Mouse (Mus musculus) megakaryocyte, embryonic 14.5 days (primary cell): ENCODE measurements around the gene Tmem266. TPM values are rescaled to one million over a fixed set of nuclear protein-coding genes. Genes with fewer than 3 reads are reported as not detected.

ENCODE experiments used
- H3K27me3 ChIP-seq: replicated peaks from 2 replicates; pipeline ENCODE3; 2012; ENCODE audit warnings: inconsistent platforms
- H3K36me3 ChIP-seq: replicated peaks from 2 replicates; pipeline ENCODE3; 2012; ENCODE audit warnings: low read length, inconsistent platforms, mixed read lengths
- H3K4me1 ChIP-seq: 2 replicates; pipeline ENCODE4 v1.6.1; 2012; ENCODE audit warnings: inconsistent platforms
- H3K4me3 ChIP-seq: replicated peaks from 2 replicates; pipeline ENCODE3; 2012; ENCODE audit warnings: moderate library complexity, mild to moderate bottlenecking, inconsistent platforms
- H3K9me3 ChIP-seq: 2 replicates; pipeline ENCODE4 v1.6.1; 2012; ENCODE audit warnings: inconsistent platforms
- FLI1 ChIP-seq: IDR thresholded peaks from 2 replicates; pipeline ENCODE4 v1.6.1; 2012; ENCODE audit warnings: low read length, inconsistent platforms, mixed read lengths
- GATA1 ChIP-seq: IDR thresholded peaks from 3 replicates; pipeline ENCODE4 v1.6.1; 2012; ENCODE audit warnings: mixed read lengths, low read length, inconsistent platforms, borderline replicate concordance
- polyA plus RNA-seq: library from polyadenylated mRNA; stranded (reverse); fragments of >175 nt; gene quantifications from 2 replicates; pipeline ENCODE4 v1.2.3, GENCODE M21; 2012; ENCODE audit warnings: low replicate concordance; ENCODE audit not compliant: insufficient read depth

Gene Tmem266
- polyA plus RNA-seq, 1 experiment: 0.07 TPM

DNA sequence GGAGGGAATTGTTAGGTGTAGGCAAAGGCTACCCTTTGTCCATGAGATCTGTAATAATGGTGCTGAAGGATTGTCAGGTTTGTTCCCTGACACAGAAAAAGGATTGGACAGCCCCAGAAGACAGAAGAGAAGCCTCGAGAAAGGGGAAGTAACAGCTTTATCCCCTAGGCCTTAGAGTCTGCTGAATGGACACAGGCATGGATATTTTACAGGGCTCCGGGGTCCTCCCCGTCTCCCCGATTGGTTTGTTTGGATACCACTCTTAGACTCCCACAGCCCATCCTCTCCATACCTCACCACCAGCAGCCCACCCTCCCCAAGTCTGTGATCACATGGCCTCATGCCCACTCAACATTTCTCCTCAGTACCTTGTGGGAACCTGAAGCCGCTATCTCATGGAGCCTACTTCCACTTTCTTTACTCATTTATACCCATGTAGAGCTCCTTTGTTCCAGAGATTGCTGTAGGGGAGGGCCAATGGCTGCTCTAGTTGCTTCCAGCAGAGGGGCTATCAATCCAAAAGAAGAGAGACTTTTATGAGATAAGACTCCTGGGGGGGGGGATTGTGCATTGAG, 112.6 kb downstream of the Tmem266 start:
- Histone ChIP-seq H3K27me3 (peaks cover 41% of the 10 kb centered on the region), H3K36me3 (no peaks in the 10 kb centered on the region), H3K9me3 (no peaks in the 10 kb centered on the region), H3K4me3 (no peak overlapping the region), H3K4me1 (peaks cover 3% of the 10 kb centered on the region; the same call in 1 of the 2 replicates)
- TF ChIP-seq FLI1 (no peak), GATA1 (no peak)

DNA sequence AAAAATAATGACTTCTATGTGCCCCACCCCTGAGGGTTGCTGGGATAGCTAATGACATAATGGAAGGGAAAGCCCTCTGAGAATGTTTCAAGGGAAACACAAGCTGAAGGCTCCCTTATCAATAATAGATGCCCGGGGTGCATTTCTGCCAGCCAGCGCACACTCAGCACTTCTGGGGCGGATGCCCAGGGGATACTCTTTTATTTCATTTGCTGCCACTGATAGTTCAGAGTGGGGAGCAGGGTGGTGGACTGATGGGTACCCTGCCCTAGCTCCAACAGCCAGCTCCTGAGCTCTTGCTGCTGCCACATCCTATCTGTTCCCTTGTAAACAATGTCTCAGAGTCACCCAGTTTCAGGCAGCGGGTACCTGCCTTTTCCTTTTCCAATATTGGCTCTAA, 120.8 kb downstream of the Tmem266 start:
- Histone ChIP-seq H3K9me3 (no peaks in the 10 kb centered on the region), H3K4me3 (no peak overlapping the region), H3K36me3 (no peaks in the 10 kb centered on the region), H3K4me1 (no peaks in the 10 kb centered on the region), H3K27me3 (peaks cover 39% of the 10 kb centered on the region)
- TF ChIP-seq FLI1: no peak
- no peak for TF ChIP-seq GATA1

DNA sequence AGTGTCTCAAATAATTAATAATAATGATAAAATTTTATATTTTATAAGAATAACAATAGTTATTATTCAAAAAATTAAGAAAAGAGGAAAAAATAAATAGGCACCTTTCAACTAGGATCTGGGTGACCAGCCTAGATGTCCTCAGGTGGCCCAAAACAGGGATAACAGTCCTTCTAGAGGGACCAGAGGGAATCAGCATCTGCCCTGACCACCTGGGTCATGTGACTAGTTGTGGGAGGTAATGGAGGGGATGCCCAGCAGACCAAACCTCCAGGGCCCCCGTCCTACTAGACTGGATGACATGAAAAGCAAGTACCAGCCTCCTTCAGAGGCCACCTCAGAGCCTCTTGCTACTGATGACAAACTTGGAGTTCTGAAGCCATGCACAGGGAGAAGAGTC, 122.4 kb downstream of the Tmem266 start:
- Histone ChIP-seq H3K4me3 (no peak overlapping the region), H3K4me1 (no peaks in the 10 kb centered on the region), H3K27me3 (peaks cover 31% of the 10 kb centered on the region), H3K36me3 (peaks cover 14% of the 10 kb centered on the region), H3K9me3 (no peaks in the 10 kb centered on the region)
- no peak for TF ChIP-seq FLI1
- TF ChIP-seq GATA1: no peak

- Histone ChIP-seq H3K4me1 (no peaks in the 10 kb centered on the region), H3K36me3 (peaks cover 20% of the 10 kb centered on the region), H3K4me3 (no peak overlapping the region), H3K9me3 (no peaks in the 10 kb centered on the region), H3K27me3 (peaks cover 22% of the 10 kb centered on the region)
- TF ChIP-seq GATA1 (no peak), FLI1 (no peak)
Measured at GRCm38 (mm10) chr9:55450035-55450434, 123.3 kb downstream of the Tmem266 start.

DNA sequence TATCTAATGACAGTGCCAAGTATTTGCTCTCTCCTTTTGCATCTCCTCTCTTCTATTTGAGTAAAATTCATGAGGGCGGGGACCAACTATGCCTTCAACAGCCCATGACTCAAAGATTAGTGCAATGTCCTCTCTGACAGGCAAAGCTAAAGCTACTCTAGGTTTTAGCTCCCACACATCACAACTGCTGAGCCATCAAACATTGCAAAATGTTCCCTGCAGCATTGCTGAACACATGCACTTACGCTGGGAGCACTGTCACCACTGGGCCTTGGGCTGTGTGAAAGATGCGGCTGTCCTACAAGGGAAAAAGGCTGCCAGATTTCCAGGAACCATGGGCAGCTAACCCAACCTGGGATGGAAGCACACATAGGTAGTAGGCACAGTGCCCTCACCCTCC, 124.7 kb downstream of the Tmem266 start:
- peaks cover 32% of the 10 kb centered on the region for H3K36me3 ChIP-seq
- H3K27me3 ChIP-seq: peaks cover 11% of the 10 kb centered on the region
- no peak for TF ChIP-seq GATA1
- TF ChIP-seq FLI1: no peak
- H3K4me3 ChIP-seq: no peak overlapping the region
- H3K4me1 ChIP-seq: no peaks in the 10 kb centered on the region
- no peaks in the 10 kb centered on the region for H3K9me3 ChIP-seq

DNA sequence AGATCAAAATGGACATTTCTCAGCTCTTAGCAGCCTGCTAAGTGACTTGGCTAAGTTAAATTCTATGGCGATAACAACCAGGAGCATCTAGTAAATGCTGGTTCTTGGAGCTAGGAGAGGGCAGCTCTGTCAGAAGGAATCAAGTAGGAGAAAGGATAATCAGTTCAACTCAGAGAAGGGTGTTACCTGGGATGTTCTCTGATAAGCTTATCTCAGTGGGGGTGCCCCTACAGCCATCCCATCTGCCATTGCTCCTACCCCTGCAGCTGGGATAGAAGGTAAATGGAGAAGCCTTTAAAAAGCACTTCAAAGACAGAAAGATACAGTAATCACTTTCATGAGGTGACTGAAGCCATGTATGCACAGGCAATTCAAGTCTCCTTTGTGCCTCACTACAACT, 126.2 kb downstream of the Tmem266 start:
- Histone ChIP-seq H3K9me3 (no peaks in the 10 kb centered on the region), H3K27me3 (peaks cover 6% of the 10 kb centered on the region), H3K36me3 (peaks cover 40% of the 10 kb centered on the region), H3K4me3 (no peak overlapping the region), H3K4me1 (no peaks in the 10 kb centered on the region)
- no peak for TF ChIP-seq FLI1
- TF ChIP-seq GATA1: no peak

- TF ChIP-seq FLI1 (no peak), GATA1 (no peak)
- Histone ChIP-seq H3K4me1 (no peaks in the 10 kb centered on the region), H3K36me3 (peaks cover 40% of the 10 kb centered on the region), H3K9me3 (no peaks in the 10 kb centered on the region), H3K27me3 (peaks cover 4% of the 10 kb centered on the region), H3K4me3 (no peak overlapping the region)
Measured at GRCm38 (mm10) chr9:55453366-55453765, 126.7 kb downstream of the Tmem266 start.

- H3K4me3 ChIP-seq: no peak overlapping the region
- no peaks in the 10 kb centered on the region for H3K27me3 ChIP-seq
- TF ChIP-seq FLI1 (no peak), GATA1 (no peak)
- peaks cover 40% of the 10 kb centered on the region for H3K36me3 ChIP-seq
- H3K4me1 ChIP-seq: no peaks in the 10 kb centered on the region
- no peaks in the 10 kb centered on the region for H3K9me3 ChIP-seq
Measured at GRCm38 (mm10) chr9:55468397-55468796, 141.7 kb downstream of the Tmem266 start.

GRCm38 (mm10) chr9:55476084-55476483, 149.4 kb downstream of the Tmem266 start:
- TF ChIP-seq FLI1 (no peak), GATA1 (no peak)

DNA sequence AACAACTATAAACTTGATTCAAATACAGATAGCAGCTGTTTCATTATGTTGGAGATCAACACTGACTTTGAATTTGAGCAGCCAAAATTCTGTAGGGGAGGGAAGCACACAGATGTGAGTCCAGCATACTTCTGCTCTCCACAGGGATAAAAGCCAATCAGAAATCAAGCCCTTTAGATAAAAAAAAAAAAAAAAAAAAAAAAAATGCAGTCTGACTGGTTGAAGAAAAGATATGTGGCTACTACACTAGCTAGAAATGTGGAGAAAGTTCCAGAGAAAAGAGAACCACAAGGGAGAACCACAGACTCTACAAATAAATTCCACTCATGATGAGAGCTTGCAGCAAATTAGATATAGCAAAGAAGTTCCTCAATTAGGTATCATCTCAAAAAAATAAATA, 152.0 kb downstream of the Tmem266 start:
- Histone ChIP-seq H3K36me3 (peaks cover 58% of the 10 kb centered on the region), H3K4me3 (no peak overlapping the region), H3K9me3 (no peaks in the 10 kb centered on the region), H3K27me3 (no peaks in the 10 kb centered on the region), H3K4me1 (peaks cover 28% of the 10 kb centered on the region)
- TF ChIP-seq GATA1: no peak
- TF ChIP-seq FLI1: no peak

More at GRCm38 (mm10) chr9:55476084-55476483, 149.4 kb downstream of the Tmem266 start:
- Histone ChIP-seq H3K9me3 (no peaks in the 10 kb centered on the region), H3K4me1 (peaks cover 28% of the 10 kb centered on the region), H3K4me3 (peak overlapping the region; percentile 59), H3K36me3 (peaks cover 34% of the 10 kb centered on the region), H3K27me3 (no peaks in the 10 kb centered on the region)
